Mouse (Mus musculus): ENCODE measurements at regions not wholly inside any gene's neighbourhood (a gene's known extent, or its start where the extent isn't known, plus 50 kb on each side); places are given as distances from the start of the nearest gene placed in this dataset.

GRCm38 (mm10) chrX:107469242-107469641 is 66.1 kb upstream of the Itm2a start:
- TF ChIP-seq POLR2A (IDR thresholded peaks at IDR 0.05; ENCODE audit: borderline replicate concordance, extremely low read depth, insufficient read depth, insufficient read length, poor library complexity, severe bottlenecking) (no peak), CTCF (IDR thresholded peaks at IDR 0.05; ENCODE audit: borderline replicate concordance, extremely low read depth, insufficient read depth, insufficient read length) (no peak)

All from brain, embryonic 14.5 days (tissue).